Mouse (Mus musculus): ENCODE data around the gene Sfxn2. TPM values are rescaled to one million over a fixed set of nuclear protein-coding genes. Genes with fewer than 3 reads are reported as not detected.
A peak's percentile ranks its signal among the peaks of the same experiment; 100 is the strongest.

Sfxn2 gene
- total and polyA plus RNA-seq, 2 experiments from 2014 or later: 10.2 to 12.0 TPM

DNA sequence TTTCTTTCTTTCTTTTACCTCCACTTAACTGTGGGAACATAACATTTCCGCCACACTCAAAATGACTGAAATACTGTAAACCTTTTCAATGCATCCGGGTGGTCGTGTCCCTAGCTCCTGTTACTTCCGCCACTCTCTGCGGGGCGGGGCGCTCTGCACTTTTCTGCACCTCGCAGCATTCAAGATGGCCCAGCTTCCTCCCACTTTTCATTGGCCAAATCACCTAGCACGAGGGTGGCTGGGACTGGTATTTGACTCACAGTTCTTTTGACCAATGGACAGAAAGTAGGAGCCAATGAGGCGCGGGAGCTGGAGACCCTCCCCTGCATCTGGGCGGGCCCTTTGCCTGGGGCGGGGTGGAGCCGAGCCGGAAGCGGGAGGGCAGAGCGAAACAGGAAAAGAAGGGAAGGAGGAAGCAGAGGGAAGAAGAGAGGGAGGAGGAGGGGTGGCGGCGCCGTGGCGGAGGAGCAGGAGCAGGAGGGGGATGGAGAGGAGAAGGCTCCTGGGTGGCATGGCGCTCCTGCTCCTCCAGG is 25.6 kb downstream of the Sfxn2 start, which contains the start of gene Wbp1l:
Gene Wbp1l, plus strand, starts transcription at position 365 of the 533 bp plus-strand sequence.
- under 1% methylated on average over 21 of the region's 22 CpGs for WGBS
- Histone ChIP-seq H3K4me1 (ENCODE audit: insufficient read depth, low read length) (peaks cover 7% of the 10 kb centered on the region), H3K27ac (peak within 1 kb of the TSS; percentile 78), H3K4me2 (ENCODE audit: low read depth, low read length) (peak within 1 kb of the TSS; percentile 82), H3K9ac (replicated peaks; ENCODE audit: low read length) (peak within 1 kb of the TSS; percentile 79), H3K27me3 (ENCODE audit: insufficient read depth, low read length) (no peaks in the 10 kb centered on the region), H3K36me3 (ENCODE audit: insufficient read depth, low read length) (peaks cover 6% of the 10 kb centered on the region; the same call in 1 of the 2 replicates), H3K9me3 (ENCODE audit: low read length) (no peaks in the 10 kb centered on the region), H3K4me3 (ENCODE audit: low read length) (peak within 1 kb of the TSS; percentile 76)
- TF ChIP-seq CTCF (IDR thresholded peaks at IDR 0.05; ENCODE audit: low read depth): no peak; the same call in 1 of the 2 replicates
- ATAC-seq (peak; percentile 99), DNase-seq (ENCODE audit: low spot score) (peak; percentile 99)

DNA sequence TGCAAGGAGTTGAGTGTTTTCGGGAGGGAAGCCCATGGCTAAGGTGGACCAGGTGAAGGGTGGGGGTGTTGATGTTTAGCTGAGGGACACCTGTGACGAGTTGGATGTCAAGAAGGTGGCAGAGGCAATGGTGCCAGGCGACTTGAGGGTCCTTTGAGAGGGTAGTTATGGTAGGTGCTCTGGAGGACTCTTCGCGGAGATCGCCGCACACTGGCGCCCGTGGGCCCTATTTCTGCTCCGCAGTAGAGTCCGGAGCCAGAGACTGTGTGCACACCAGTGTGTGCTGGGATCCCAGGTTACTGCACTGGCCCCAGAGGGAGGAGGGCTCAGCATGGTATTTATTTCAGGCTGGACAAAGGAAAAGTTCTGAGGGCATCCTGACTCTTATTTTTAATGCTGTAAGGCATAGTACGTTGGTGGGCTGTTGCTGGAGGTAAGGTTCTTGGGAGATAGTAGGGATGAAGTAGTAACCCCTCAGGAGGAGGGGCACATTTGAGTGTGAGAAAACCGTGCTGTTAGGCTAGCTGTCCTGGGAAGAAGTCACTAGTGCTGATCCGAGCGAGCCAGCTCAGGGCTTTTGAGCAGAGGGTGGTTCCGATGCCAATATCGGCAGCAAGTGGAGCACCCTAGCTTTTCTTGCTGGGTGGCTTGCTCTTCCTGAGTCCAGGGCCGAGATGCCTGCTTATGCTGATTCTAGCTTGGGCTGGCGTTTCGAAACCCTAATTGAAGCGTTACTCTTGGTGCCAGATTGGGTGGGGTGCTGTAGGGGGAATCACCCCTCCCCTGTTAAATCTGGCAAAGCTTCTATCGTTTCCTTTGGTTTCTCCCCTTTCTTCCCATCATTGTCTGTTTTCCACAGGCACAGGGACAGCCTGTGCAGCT is 26.5 kb downstream of the Sfxn2 start:
- Histone ChIP-seq H3K9me3 (ENCODE audit: low read length) (no peaks in the 10 kb centered on the region), H3K9ac (replicated peaks; ENCODE audit: low read length) (peak overlapping the region; percentile 79), H3K27me3 (ENCODE audit: insufficient read depth, low read length) (no peaks in the 10 kb centered on the region), H3K4me3 (ENCODE audit: low read length) (peak overlapping the region; percentile 76), H3K4me1 (ENCODE audit: insufficient read depth, low read length) (peaks cover 7% of the 10 kb centered on the region), H3K27ac (peak overlapping the region; percentile 78), H3K36me3 (ENCODE audit: insufficient read depth, low read length) (peaks cover 4% of the 10 kb centered on the region; the same call in 1 of the 2 replicates), H3K4me2 (ENCODE audit: low read depth, low read length) (peak overlapping the region; percentile 82)
- 12% methylated on average over 22 of the region's 22 CpGs for WGBS
- no peak for TF ChIP-seq CTCF (IDR thresholded peaks at IDR 0.05; ENCODE audit: low read depth)
- DNase-seq (ENCODE audit: low spot score) (peak; percentile 13), ATAC-seq (peak; percentile 7; the same call in 1 of the 2 replicates)

DNA sequence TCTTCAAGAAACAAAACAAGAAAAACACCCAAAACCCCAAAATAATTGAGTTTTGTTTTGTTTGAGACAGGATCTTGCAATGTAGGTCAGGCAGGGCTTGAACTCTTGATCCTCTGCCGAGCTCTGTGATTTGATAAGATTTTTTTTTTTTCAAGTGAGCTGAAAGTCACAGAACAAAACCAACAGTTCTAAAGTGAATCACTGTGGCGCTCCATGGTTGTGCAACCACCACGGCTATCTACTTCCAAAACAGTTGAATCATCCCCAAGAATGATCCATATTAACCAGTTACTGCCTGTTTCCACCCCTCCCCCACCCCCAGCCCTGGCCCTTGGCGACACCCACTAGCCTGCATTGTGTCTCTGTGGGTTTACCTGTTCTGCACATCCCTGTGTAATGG is 27.2 kb downstream of the Sfxn2 start:
- Histone ChIP-seq H3K4me3 (ENCODE audit: low read length) (no peak overlapping the region), H3K36me3 (ENCODE audit: insufficient read depth, low read length) (no peaks in the 10 kb centered on the region), H3K27me3 (ENCODE audit: insufficient read depth, low read length) (no peaks in the 10 kb centered on the region), H3K4me2 (ENCODE audit: low read depth, low read length) (peak overlapping the region; percentile 82), H3K4me1 (ENCODE audit: insufficient read depth, low read length) (peaks cover 7% of the 10 kb centered on the region), H3K9me3 (ENCODE audit: low read length) (no peaks in the 10 kb centered on the region), H3K27ac (0 out of 2 replicates have a peak overlapping the region, but pooled peaks have one; percentile 78), H3K9ac (replicated peaks; ENCODE audit: low read length) (no peak overlapping the region)
- DNase-seq (ENCODE audit: low spot score): no peak
- TF ChIP-seq CTCF (IDR thresholded peaks at IDR 0.05; ENCODE audit: low read depth): no peak
- 85% methylated on average over 4 of the region's 4 CpGs for WGBS
- no peak for ATAC-seq

DNA sequence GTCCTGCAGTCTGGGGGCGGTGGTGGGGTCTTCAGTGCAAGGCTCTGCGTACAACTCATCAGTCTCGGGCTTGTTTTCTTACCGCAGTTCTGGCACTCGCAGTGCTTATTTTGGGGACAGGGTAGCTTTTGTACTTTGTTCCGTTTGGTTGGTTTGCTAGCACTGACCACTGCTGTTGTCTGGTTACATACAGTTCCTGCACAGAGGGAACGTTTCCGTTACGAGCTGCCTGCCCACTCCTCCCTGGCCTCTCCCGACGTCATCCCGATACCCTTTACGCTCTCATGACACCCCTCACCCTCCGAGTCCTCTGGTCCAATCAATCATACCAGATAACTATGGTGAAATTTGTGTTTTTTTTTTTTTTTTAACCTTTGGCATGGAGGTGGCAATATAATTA is 28.3 kb downstream of the Sfxn2 start:
- no peak for DNase-seq (ENCODE audit: low spot score)
- Histone ChIP-seq H3K9me3 (ENCODE audit: low read length) (no peaks in the 10 kb centered on the region), H3K4me3 (ENCODE audit: low read length) (no peak overlapping the region), H3K4me2 (ENCODE audit: low read depth, low read length) (no peak overlapping the region), H3K27ac (no peak overlapping the region), H3K36me3 (ENCODE audit: insufficient read depth, low read length) (0 out of 2 replicates have a peak, but pooled peaks cover 3% of the 10 kb centered on the region), H3K27me3 (ENCODE audit: insufficient read depth, low read length) (no peaks in the 10 kb centered on the region), H3K4me1 (ENCODE audit: insufficient read depth, low read length) (peaks cover 7% of the 10 kb centered on the region), H3K9ac (replicated peaks; ENCODE audit: low read length) (no peak overlapping the region)
- 82% methylated on average over 14 of the region's 14 CpGs for WGBS
- no peak for ATAC-seq
- TF ChIP-seq CTCF (IDR thresholded peaks at IDR 0.05; ENCODE audit: low read depth): no peak

GRCm38 (mm10) chr19:46602406-46602805 is 29.2 kb downstream of the Sfxn2 start:
- ATAC-seq: no peak

GRCm38 (mm10) chr19:46606718-46607117 is 33.6 kb downstream of the Sfxn2 start:
- peaks cover 12% of the 10 kb centered on the region; the same call in 1 of the 2 replicates for H3K36me3 ChIP-seq (ENCODE audit: insufficient read depth, low read length)
- no peak overlapping the region for H3K27ac ChIP-seq
- DNase-seq (ENCODE audit: low spot score) (no peak), ATAC-seq (no peak)
- no peak overlapping the region for H3K4me2 ChIP-seq (ENCODE audit: low read depth, low read length)
- H3K4me3 ChIP-seq (ENCODE audit: low read length): no peak overlapping the region
- H3K4me1 ChIP-seq (ENCODE audit: insufficient read depth, low read length): no peaks in the 10 kb centered on the region
- no peaks in the 10 kb centered on the region for H3K9me3 ChIP-seq (ENCODE audit: low read length)
- H3K9ac ChIP-seq (replicated peaks; ENCODE audit: low read length): no peak overlapping the region
- 93% methylated on average over 13 of the region's 13 CpGs for WGBS
- no peak for TF ChIP-seq CTCF (IDR thresholded peaks at IDR 0.05; ENCODE audit: low read depth)
- no peaks in the 10 kb centered on the region for H3K27me3 ChIP-seq (ENCODE audit: insufficient read depth, low read length)

More at GRCm38 (mm10) chr19:46602406-46602805, 29.2 kb downstream of the Sfxn2 start:
- Histone ChIP-seq H3K27me3 (ENCODE audit: insufficient read depth, low read length) (no peaks in the 10 kb centered on the region), H3K4me2 (ENCODE audit: low read depth, low read length) (no peak overlapping the region), H3K4me3 (ENCODE audit: low read length) (no peak overlapping the region), H3K36me3 (ENCODE audit: insufficient read depth, low read length) (0 out of 2 replicates have a peak, but pooled peaks cover 5% of the 10 kb centered on the region), H3K4me1 (ENCODE audit: insufficient read depth, low read length) (peaks cover 7% of the 10 kb centered on the region), H3K27ac (no peak overlapping the region), H3K9me3 (ENCODE audit: low read length) (no peaks in the 10 kb centered on the region), H3K9ac (replicated peaks; ENCODE audit: low read length) (no peak overlapping the region)
- 87% methylated on average over 4 of the region's 4 CpGs for WGBS
- DNase-seq (ENCODE audit: low spot score): no peak
- no peak for TF ChIP-seq CTCF (IDR thresholded peaks at IDR 0.05; ENCODE audit: low read depth)

Data from hindbrain, postnatal 0 days (tissue).